Mouse (Mus musculus): ENCODE results near the gene Ffar3. TPM values are rescaled to one million over a fixed set of nuclear protein-coding genes. Genes with fewer than 3 reads are reported as not detected.

Gene Ffar3
- polyA plus RNA-seq, 1 experiment from 2014 or later = not detected

- WGBS = 17% methylated on average over 15 of the region's 15 CpGs
- H3K4me1 ChIP-seq = no peaks in the 10 kb centered on the region
Observed at GRCm38 (mm10) chr7:30873083-30873482, 17.1 kb upstream of the Ffar3 start.

GRCm38 (mm10) chr7:30863386-30863785 is 7.4 kb upstream of the Ffar3 start:
- ATAC-seq (ENCODE audit: low FRiP score, low read depth) = no peak
- Histone ChIP-seq H3K9me3 (no peaks in the 10 kb centered on the region), H3K4me2 (replicated peaks) (no peak overlapping the region), H3K9ac (no peak overlapping the region), H3K4me1 (no peaks in the 10 kb centered on the region), H3K36me3 (no peaks in the 10 kb centered on the region), H3K27ac (no peak overlapping the region), H3K27me3 (no peaks in the 10 kb centered on the region; the same call in 1 of the 2 replicates), H3K4me3 (no peak overlapping the region)
- 74% methylated on average over 8 of the region's 8 CpGs for WGBS

More at GRCm38 (mm10) chr7:30873083-30873482, 17.1 kb upstream of the Ffar3 start:
- peaks cover 16% of the 10 kb centered on the region; the same call in 1 of the 2 replicates for H3K27me3 ChIP-seq
- H3K9me3 ChIP-seq = no peaks in the 10 kb centered on the region
- H3K27ac ChIP-seq = no peak overlapping the region
- H3K4me2 ChIP-seq (replicated peaks) = peak overlapping the region; percentile 46
- no peak for ATAC-seq (ENCODE audit: low FRiP score, low read depth)
- H3K4me3 ChIP-seq = no peak overlapping the region
- H3K36me3 ChIP-seq = no peaks in the 10 kb centered on the region
- no peak overlapping the region for H3K9ac ChIP-seq

- Histone ChIP-seq H3K27ac (no peak within 1 kb of the TSS), H3K4me3 (no peak within 1 kb of the TSS), H3K4me2 (replicated peaks) (no peak within 1 kb of the TSS), H3K27me3 (no peaks in the 10 kb centered on the region; the same call in 1 of the 2 replicates), H3K9me3 (no peaks in the 10 kb centered on the region), H3K9ac (peak within 1 kb of the TSS; percentile 13; the same call in 1 of the 2 replicates), H3K36me3 (no peaks in the 10 kb centered on the region), H3K4me1 (no peaks in the 10 kb centered on the region)
- 86% methylated on average over 12 of the region's 12 CpGs for WGBS
- ATAC-seq (ENCODE audit: low FRiP score, low read depth) = no peak
Observed at GRCm38 (mm10) chr7:30861464-30861863, 5.5 kb upstream of the Ffar3 start, which contains the start of gene Ffar1. Ffar1 (minus strand) TSS chr7:30861564.

GRCm38 (mm10) chr7:30859635-30860402 is 3.8 kb upstream of the Ffar3 start:
- no peak overlapping the region for H3K27ac ChIP-seq
- H3K9me3 ChIP-seq = no peaks in the 10 kb centered on the region
- H3K4me2 ChIP-seq (replicated peaks) = peak overlapping the region; percentile 57
- peaks cover 12% of the 10 kb centered on the region; the same call in 1 of the 2 replicates for H3K27me3 ChIP-seq
- H3K36me3 ChIP-seq = no peaks in the 10 kb centered on the region
- H3K4me3 ChIP-seq = peak overlapping the region; percentile 29
- no peaks in the 10 kb centered on the region for H3K4me1 ChIP-seq
- WGBS = 12% methylated on average over 13 of the region's 16 CpGs
- H3K9ac ChIP-seq = no peak overlapping the region
- peak; percentile 72; the same call in 1 of the 2 replicates for ATAC-seq (ENCODE audit: low FRiP score, low read depth)

GRCm38 (mm10) chr7:30859290-30859634 is 3.3 kb upstream of the Ffar3 start:
- ATAC-seq (ENCODE audit: low FRiP score, low read depth) = peak; percentile 49
- no peak overlapping the region for H3K9ac ChIP-seq
- no peaks in the 10 kb centered on the region for H3K36me3 ChIP-seq
- H3K4me3 ChIP-seq = no peak overlapping the region
- H3K27ac ChIP-seq = no peak overlapping the region
- H3K27me3 ChIP-seq = peaks cover 15% of the 10 kb centered on the region; the same call in 1 of the 2 replicates
- no peaks in the 10 kb centered on the region for H3K9me3 ChIP-seq
- H3K4me1 ChIP-seq = no peaks in the 10 kb centered on the region
- peak overlapping the region; percentile 57 for H3K4me2 ChIP-seq (replicated peaks)

- Histone ChIP-seq H3K9me3 (no peaks in the 10 kb centered on the region), H3K4me3 (no peak overlapping the region), H3K27me3 (peaks cover 15% of the 10 kb centered on the region; the same call in 1 of the 2 replicates), H3K4me1 (no peaks in the 10 kb centered on the region), H3K27ac (no peak overlapping the region), H3K9ac (no peak overlapping the region), H3K36me3 (no peaks in the 10 kb centered on the region), H3K4me2 (replicated peaks) (no peak overlapping the region)
- 75% methylated on average over 1 of the region's 1 CpGs for WGBS
- ATAC-seq (ENCODE audit: low FRiP score, low read depth) = no peak
Observed at GRCm38 (mm10) chr7:30857746-30858145, 1.8 kb upstream of the Ffar3 start.

GRCm38 (mm10) chr7:30851421-30851820 is 4.6 kb downstream of the Ffar3 start:
- WGBS = 93% methylated on average over 1 of the region's 1 CpGs
- no peaks in the 10 kb centered on the region for H3K9me3 ChIP-seq
- H3K4me1 ChIP-seq = no peaks in the 10 kb centered on the region
- H3K4me2 ChIP-seq (replicated peaks) = no peak overlapping the region
- no peak for ATAC-seq (ENCODE audit: low FRiP score, low read depth)
- H3K36me3 ChIP-seq = no peaks in the 10 kb centered on the region
- H3K27me3 ChIP-seq = peaks cover 15% of the 10 kb centered on the region; the same call in 1 of the 2 replicates
- no peak overlapping the region for H3K4me3 ChIP-seq
- no peak overlapping the region for H3K9ac ChIP-seq
- no peak overlapping the region for H3K27ac ChIP-seq

- H3K4me2 ChIP-seq (replicated peaks) = no peak overlapping the region
- no peak for ATAC-seq (ENCODE audit: low FRiP score, low read depth)
- no peak overlapping the region for H3K4me3 ChIP-seq
- no peaks in the 10 kb centered on the region for H3K27me3 ChIP-seq
- peaks cover 6% of the 10 kb centered on the region for H3K4me1 ChIP-seq
- H3K9ac ChIP-seq = no peak overlapping the region
- H3K27ac ChIP-seq = no peak overlapping the region
- 79% methylated on average over 6 of the region's 6 CpGs for WGBS
- H3K36me3 ChIP-seq = no peaks in the 10 kb centered on the region
- H3K9me3 ChIP-seq = no peaks in the 10 kb centered on the region
Observed at GRCm38 (mm10) chr7:30847934-30848333, 8.0 kb downstream of the Ffar3 start.

- no peak overlapping the region for H3K27ac ChIP-seq
- H3K9ac ChIP-seq = no peak overlapping the region
- no peaks in the 10 kb centered on the region for H3K27me3 ChIP-seq
- peaks cover 6% of the 10 kb centered on the region for H3K4me1 ChIP-seq
- no peak overlapping the region for H3K4me3 ChIP-seq
- H3K9me3 ChIP-seq = no peaks in the 10 kb centered on the region
- H3K36me3 ChIP-seq = no peaks in the 10 kb centered on the region
- no peak for ATAC-seq (ENCODE audit: low FRiP score, low read depth)
- no peak overlapping the region for H3K4me2 ChIP-seq (replicated peaks)
- whole genome bisulfite sequencing = 75% methylated on average over 5 of the region's 5 CpGs
Observed at GRCm38 (mm10) chr7:30847386-30847785, 8.6 kb downstream of the Ffar3 start.

GRCm38 (mm10) chr7:30846505-30847053 is 9.4 kb downstream of the Ffar3 start:
- H3K4me2 ChIP-seq (replicated peaks) = no peak overlapping the region
- no peak for ATAC-seq (ENCODE audit: low FRiP score, low read depth)
- WGBS = 53% methylated on average over 2 of the region's 2 CpGs
- H3K9ac ChIP-seq = no peak overlapping the region
- H3K4me3 ChIP-seq = no peak overlapping the region
- H3K9me3 ChIP-seq = no peaks in the 10 kb centered on the region
- H3K27me3 ChIP-seq = no peaks in the 10 kb centered on the region
- no peaks in the 10 kb centered on the region for H3K36me3 ChIP-seq
- peaks cover 6% of the 10 kb centered on the region for H3K4me1 ChIP-seq
- no peak overlapping the region for H3K27ac ChIP-seq

GRCm38 (mm10) chr7:30844676-30845297 is 11.2 kb downstream of the Ffar3 start:
- ATAC-seq (ENCODE audit: low FRiP score, low read depth) = no peak

GRCm38 (mm10) chr7:30842092-30842491 is 13.9 kb downstream of the Ffar3 start:
- WGBS = 78% methylated on average over 5 of the region's 5 CpGs

More at GRCm38 (mm10) chr7:30844676-30845297, 11.2 kb downstream of the Ffar3 start:
- no peak overlapping the region for H3K9ac ChIP-seq
- H3K27me3 ChIP-seq = no peaks in the 10 kb centered on the region
- H3K36me3 ChIP-seq = no peaks in the 10 kb centered on the region
- no peak overlapping the region for H3K27ac ChIP-seq
- peaks cover 6% of the 10 kb centered on the region for H3K4me1 ChIP-seq
- no peak overlapping the region for H3K4me2 ChIP-seq (replicated peaks)
- 24% methylated on average over 7 of the region's 7 CpGs for whole genome bisulfite sequencing
- no peaks in the 10 kb centered on the region for H3K9me3 ChIP-seq
- no peak overlapping the region for H3K4me3 ChIP-seq

More at GRCm38 (mm10) chr7:30842092-30842491, 13.9 kb downstream of the Ffar3 start:
- H3K4me1 ChIP-seq = peaks cover 6% of the 10 kb centered on the region
- no peak overlapping the region for H3K27ac ChIP-seq
- H3K9ac ChIP-seq = no peak overlapping the region
- no peak overlapping the region for H3K4me2 ChIP-seq (replicated peaks)
- no peaks in the 10 kb centered on the region for H3K27me3 ChIP-seq
- H3K36me3 ChIP-seq = no peaks in the 10 kb centered on the region
- no peak overlapping the region for H3K4me3 ChIP-seq
- no peak for ATAC-seq (ENCODE audit: low FRiP score, low read depth)
- H3K9me3 ChIP-seq = no peaks in the 10 kb centered on the region
